9 mouse cellular contexts compared by ENCODE assay signal in the genomic region with DNA sequence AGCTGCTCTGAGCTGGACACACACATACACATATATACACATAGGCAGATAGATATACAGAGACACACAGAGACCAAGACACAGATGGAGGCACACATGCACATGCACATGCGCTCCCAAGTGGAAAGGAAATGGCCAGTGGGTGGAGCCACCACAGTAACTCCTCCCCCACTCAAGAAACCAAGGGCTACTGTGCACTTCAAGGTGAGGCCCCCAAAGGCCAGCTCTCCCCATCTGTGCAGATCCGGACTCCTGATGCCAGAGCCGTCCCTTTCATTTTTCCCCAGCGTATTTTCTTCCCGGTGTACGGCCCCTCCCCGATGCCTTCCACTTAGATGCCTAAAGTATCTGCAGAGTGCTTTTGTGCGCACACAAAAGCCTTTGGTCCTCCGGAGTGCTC.
DNase-seq lines count a peak whose midpoint lies in the region; ATAC-seq and TF ChIP-seq lines count a peak whose summit lies in the region.
"Had no signal": no experiment of that assay in that cellular context is flagged by ENCODE, and none has a peak within 500 bp of the region (broad histone marks: within the 10 kb centered on the region; RNA-seq: fewer than 3 reads in every experiment).

No protein-coding gene starts in this region.

- H3K27me3 ChIP-seq in kidney, postnatal 0 days (ENCODE audit: insufficient read depth, low read length), result no peaks in the 10 kb centered on the region
- H3K27me3 ChIP-seq in hindbrain, embryonic 16.5 days (replicated peaks; ENCODE audit: control insufficient read depth, insufficient read depth, low read length), result no peaks in the 10 kb centered on the region
- H3K27me3 ChIP-seq in neural tube, embryonic 13.5 days, result no peaks in the 10 kb centered on the region
- no peaks in the 10 kb centered on the region for H3K27me3 ChIP-seq in stomach, postnatal 0 days (ENCODE audit: control insufficient read depth, insufficient read depth, low read length)

- intact Hi-C loops in gastrocnemius, postnatal 36 days (cut with DNase I), result no loop called here

- WGBS in kidney, postnatal 0 days, result 53% methylated on average over 9 of the region's 9 CpGs
- 21% methylated on average over 9 of the region's 9 CpGs for WGBS in hindbrain, embryonic 16.5 days
- WGBS in neural tube, embryonic 13.5 days, result 20% methylated on average over 9 of the region's 9 CpGs
- 69% methylated on average over 9 of the region's 9 CpGs for WGBS in stomach, postnatal 0 days

- H3K27ac ChIP-seq in kidney, postnatal 0 days, result peak overlapping the region; percentile 16; the same call in 1 of the 2 replicates
- H3K27ac ChIP-seq in hindbrain, embryonic 16.5 days (ENCODE audit: low read depth, low read length), result no peak overlapping the region
- no peak overlapping the region for H3K27ac ChIP-seq in neural tube, embryonic 13.5 days (replicated peaks)
- H3K27ac ChIP-seq in stomach, postnatal 0 days (replicated peaks), result no peak overlapping the region
- H3K27ac ChIP-seq: liver, embryonic 14.5 days had no signal

- TF ChIP-seq EP300 in stomach, postnatal 0 days (optimal IDR thresholded peaks at IDR 0.05), result no peak

- 0 out of 2 replicates have a peak overlapping the region, but pooled peaks have one; percentile 13 for H3K9ac ChIP-seq in kidney, postnatal 0 days (ENCODE audit: low read depth, low read length)
- no peak overlapping the region for H3K9ac ChIP-seq in hindbrain, embryonic 16.5 days (ENCODE audit: low read depth, low read length)
- H3K9ac ChIP-seq in neural tube, embryonic 13.5 days, result peak overlapping the region; percentile 41; the same call in 1 of the 2 replicates
- no peak overlapping the region for H3K9ac ChIP-seq in stomach, postnatal 0 days (ENCODE audit: low read length)
- H3K9ac ChIP-seq: liver, embryonic 14.5 days had no signal

- ATAC-seq in kidney, postnatal 0 days (replicated peaks; ENCODE audit: low FRiP score, low read depth), result no peak
- ATAC-seq in hindbrain, embryonic 16.5 days, result no peak
- peak; percentile 48; the same call in 1 of the 2 replicates for ATAC-seq in neural tube, embryonic 13.5 days (ENCODE audit: low read depth)
- ATAC-seq in stomach, postnatal 0 days (ENCODE audit: low FRiP score, low TSS enrichment), result no peak

- H3K9me3 ChIP-seq in kidney, postnatal 0 days (replicated peaks; ENCODE audit: low read length), result no peaks in the 10 kb centered on the region
- no peaks in the 10 kb centered on the region for H3K9me3 ChIP-seq in hindbrain, embryonic 16.5 days (ENCODE audit: control insufficient read depth, low read length)
- H3K9me3 ChIP-seq in neural tube, embryonic 13.5 days, result no peaks in the 10 kb centered on the region
- H3K9me3 ChIP-seq in stomach, postnatal 0 days (ENCODE audit: control insufficient read depth, low read length), result no peaks in the 10 kb centered on the region

- no peak for DNase-seq in kidney, postnatal 0 days (ENCODE audit: low spot score)
- no peak for DNase-seq in kidney, postnatal 10 days
- peak; percentile 37 for DNase-seq in embryo, embryonic 9.5 days (ENCODE audit: extremely low spot score)
- no peak for DNase-seq in adrenal gland, adult (ENCODE audit: inconsistent age in 2 of 2, low spot score in 1 of 2)
- no peak for DNase-seq in stomach, postnatal 0 days (ENCODE audit: low spot score)
- no peak for DNase-seq in gastrocnemius, postnatal 36 days

- peaks cover 10% of the 10 kb centered on the region for H3K4me1 ChIP-seq in kidney, postnatal 0 days (replicated peaks; ENCODE audit: insufficient read depth, low read length)
- H3K4me1 ChIP-seq in hindbrain, embryonic 16.5 days (ENCODE audit: control insufficient read depth, insufficient read depth, low read depth, low read length), result peaks cover 5% of the 10 kb centered on the region
- peaks cover 24% of the 10 kb centered on the region for H3K4me1 ChIP-seq in neural tube, embryonic 13.5 days (replicated peaks)
- no peaks in the 10 kb centered on the region for H3K4me1 ChIP-seq in stomach, postnatal 0 days (replicated peaks; ENCODE audit: control insufficient read depth, insufficient read depth)

- no peak overlapping the region for H3K4me2 ChIP-seq in kidney, postnatal 0 days (ENCODE audit: low read length)
- H3K4me2 ChIP-seq in hindbrain, embryonic 16.5 days (ENCODE audit: low read length), result peak overlapping the region; percentile 17; the same call in 1 of the 2 replicates
- H3K4me2 ChIP-seq in neural tube, embryonic 13.5 days, result peak overlapping the region; percentile 28
- no peak overlapping the region for H3K4me2 ChIP-seq in stomach, postnatal 0 days (replicated peaks; ENCODE audit: low read depth)

- peak; percentile 31 for TF ChIP-seq CTCF in kidney, postnatal 0 days (IDR thresholded peaks at IDR 0.05; ENCODE audit: low read depth)
- TF ChIP-seq CTCF in stomach, postnatal 0 days (IDR thresholded peaks at IDR 0.05; ENCODE audit: low read depth), result no peak

- H3K36me3 ChIP-seq in kidney, postnatal 0 days (ENCODE audit: insufficient read depth, low read length), result no peaks in the 10 kb centered on the region
- H3K36me3 ChIP-seq in hindbrain, embryonic 16.5 days (ENCODE audit: control insufficient read depth, insufficient read depth, low read length), result no peaks in the 10 kb centered on the region
- H3K36me3 ChIP-seq in neural tube, embryonic 13.5 days, result no peaks in the 10 kb centered on the region
- H3K36me3 ChIP-seq in stomach, postnatal 0 days (ENCODE audit: control insufficient read depth, insufficient read depth, low read length), result no peaks in the 10 kb centered on the region

- H3K4me3 ChIP-seq in kidney, postnatal 0 days (replicated peaks; ENCODE audit: low read depth, low read length), result no peak overlapping the region
- no peak overlapping the region for H3K4me3 ChIP-seq in hindbrain, embryonic 16.5 days (ENCODE audit: low read length)
- no peak overlapping the region for H3K4me3 ChIP-seq in neural tube, embryonic 13.5 days
- no peak overlapping the region for H3K4me3 ChIP-seq in stomach, postnatal 0 days (ENCODE audit: low read depth, low read length)

Comparison
In these comparisons a context has a peak if more than half of its experiments do, and no peak if none do; other contexts are left out.
1. H3K4me2 ChIP-seq: peak in hindbrain, embryonic 16.5 days (single experiment) and neural tube, embryonic 13.5 days (single experiment); none in kidney, postnatal 0 days (single experiment) and stomach, postnatal 0 days (single experiment).
2. H3K9ac ChIP-seq: peak in kidney, postnatal 0 days (single experiment) and neural tube, embryonic 13.5 days (single experiment); none in hindbrain, embryonic 16.5 days (single experiment) and stomach, postnatal 0 days (single experiment).